Mouse (Mus musculus): ENCODE results near the gene Slc22a7. TPM values are rescaled to one million over a fixed set of nuclear protein-coding genes. Genes with fewer than 3 reads are reported as not detected.

The Slc22a7 gene
- polyA plus RNA-seq, 1 experiment from 2014 or later: not detected

DNA sequence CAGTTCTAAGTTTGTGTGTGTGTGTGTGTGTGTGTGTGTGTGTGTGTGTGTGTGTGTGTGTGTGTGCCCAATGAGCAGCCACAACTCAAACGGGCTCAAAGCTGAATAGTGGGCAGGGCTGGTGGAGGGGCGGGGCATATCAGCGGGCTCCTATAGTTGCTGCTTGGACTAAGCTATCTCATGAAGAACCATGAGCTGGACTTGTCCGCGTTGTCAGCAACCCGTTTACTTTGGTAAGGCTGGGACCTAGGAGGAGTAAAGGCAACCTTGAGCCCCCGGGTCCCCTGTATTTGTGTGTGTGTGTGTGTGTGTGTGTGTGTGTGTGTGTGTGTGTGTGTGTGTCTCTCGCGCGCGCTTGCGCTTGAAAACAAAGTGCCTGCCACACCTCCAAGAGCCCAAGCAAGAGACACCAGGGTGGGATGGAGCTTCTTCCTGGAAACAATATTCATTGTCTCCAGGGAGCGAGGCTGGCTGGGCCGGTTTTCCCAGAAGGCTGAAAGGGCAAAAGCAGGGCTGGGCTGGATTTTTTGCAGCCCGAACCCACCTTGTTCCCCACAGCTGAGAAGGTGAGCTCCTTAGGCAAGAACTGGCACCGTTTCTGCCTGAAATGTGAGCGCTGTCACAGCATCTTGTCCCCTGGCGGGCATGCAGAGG lies 9.4 kb downstream of the Slc22a7 start, which contains the start of gene Crip3:
Crip3 (plus strand) TSS at position 166 of the 654 bp plus-strand sequence.
- 7% methylated on average over 18 of the region's 18 CpGs for WGBS (ENCODE audit: insufficient replicate concordance)
- no peak within 1 kb of the TSS; the same call in 1 of the 2 replicates for H3K4me3 ChIP-seq

GRCm38 (mm10) chr17:46426496-46426895 lies 11.8 kb downstream of the Slc22a7 start:
- Histone ChIP-seq H3K36me3 (no peaks in the 10 kb centered on the region), H3K9ac (no peak overlapping the region), H3K4me1 (no peaks in the 10 kb centered on the region), H3K27ac (no peak overlapping the region), H3K9me3 (replicated peaks) (no peaks in the 10 kb centered on the region), H3K4me3 (no peak overlapping the region), H3K27me3 (replicated peaks) (peaks cover 31% of the 10 kb centered on the region), H3K4me2 (no peak overlapping the region)
- ATAC-seq: no peak

More for the DNA sequence above, 9.4 kb downstream of the Slc22a7 start, which contains the start of gene Crip3:
- no peaks in the 10 kb centered on the region for H3K9me3 ChIP-seq (replicated peaks)
- no peak within 1 kb of the TSS for H3K9ac ChIP-seq
- ATAC-seq: no peak
- peak within 1 kb of the TSS; percentile 48 for H3K4me2 ChIP-seq
- no peaks in the 10 kb centered on the region for H3K36me3 ChIP-seq
- peaks cover 55% of the 10 kb centered on the region for H3K27me3 ChIP-seq (replicated peaks)
- H3K27ac ChIP-seq: no peak within 1 kb of the TSS
- peaks cover 2% of the 10 kb centered on the region; the same call in 1 of the 2 replicates for H3K4me1 ChIP-seq

DNA sequence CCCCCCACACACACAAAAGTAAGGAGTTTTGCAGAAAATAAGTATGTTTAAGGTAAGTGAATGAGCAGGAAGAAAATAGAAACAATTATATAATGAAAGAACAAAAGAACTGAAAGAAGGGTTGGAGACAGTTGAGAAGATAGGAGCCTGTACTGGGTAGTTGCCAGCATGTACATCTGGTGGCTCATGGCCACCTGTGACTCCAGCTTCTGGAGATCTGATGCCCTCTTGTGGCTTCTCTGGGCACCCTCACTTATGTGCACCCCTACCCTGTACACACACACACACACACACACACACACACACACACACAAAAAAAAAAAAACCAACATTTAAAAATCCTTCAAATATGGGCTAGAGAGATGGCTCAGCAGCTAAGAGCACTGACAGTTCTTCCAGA lies 18.5 kb downstream of the Slc22a7 start:
- ATAC-seq: no peak
- H3K9me3 ChIP-seq (replicated peaks): no peaks in the 10 kb centered on the region
- H3K4me2 ChIP-seq: no peak overlapping the region
- 0 out of 2 replicates have a peak, but pooled peaks cover 3% of the 10 kb centered on the region for H3K36me3 ChIP-seq
- no peaks in the 10 kb centered on the region for H3K4me1 ChIP-seq
- no peak overlapping the region for H3K9ac ChIP-seq
- H3K27ac ChIP-seq: no peak overlapping the region
- no peak overlapping the region for H3K4me3 ChIP-seq
- no peaks in the 10 kb centered on the region; the same call in 1 of the 2 replicates for H3K27me3 ChIP-seq (replicated peaks)

- Histone ChIP-seq H3K9me3 (replicated peaks) (no peaks in the 10 kb centered on the region), H3K9ac (no peak overlapping the region), H3K4me3 (no peak overlapping the region), H3K4me1 (no peaks in the 10 kb centered on the region), H3K4me2 (no peak overlapping the region), H3K27me3 (replicated peaks) (no peaks in the 10 kb centered on the region; the same call in 1 of the 2 replicates), H3K36me3 (peaks cover 9% of the 10 kb centered on the region), H3K27ac (no peak overlapping the region)
- 77% methylated on average over 5 of the region's 5 CpGs for WGBS (ENCODE audit: insufficient replicate concordance)
- ATAC-seq: no peak
Observed at GRCm38 (mm10) chr17:46418628-46419027, 19.6 kb downstream of the Slc22a7 start.

- no peak overlapping the region for H3K4me2 ChIP-seq
- no peaks in the 10 kb centered on the region for H3K9me3 ChIP-seq (replicated peaks)
- H3K27ac ChIP-seq: no peak overlapping the region
- no peaks in the 10 kb centered on the region for H3K4me1 ChIP-seq
- whole genome bisulfite sequencing (ENCODE audit: insufficient replicate concordance): 41% methylated on average over 3 of the region's 3 CpGs
- H3K27me3 ChIP-seq (replicated peaks): no peaks in the 10 kb centered on the region
- peaks cover 59% of the 10 kb centered on the region for H3K36me3 ChIP-seq
- no peak for ATAC-seq
- H3K4me3 ChIP-seq: no peak overlapping the region
- H3K9ac ChIP-seq: no peak overlapping the region
Observed at GRCm38 (mm10) chr17:46408478-46408877, 29.8 kb downstream of the Slc22a7 start.

GRCm38 (mm10) chr17:46394631-46395030 lies 43.6 kb downstream of the Slc22a7 start:
- H3K9me3 ChIP-seq (replicated peaks): no peaks in the 10 kb centered on the region
- H3K9ac ChIP-seq: no peak overlapping the region
- WGBS (ENCODE audit: insufficient replicate concordance): 59% methylated on average over 1 of the region's 1 CpGs
- no peak for ATAC-seq
- no peak overlapping the region for H3K4me2 ChIP-seq
- peaks cover 34% of the 10 kb centered on the region for H3K36me3 ChIP-seq
- H3K27me3 ChIP-seq (replicated peaks): no peaks in the 10 kb centered on the region
- H3K27ac ChIP-seq: no peak overlapping the region
- H3K4me1 ChIP-seq: no peaks in the 10 kb centered on the region
- no peak overlapping the region for H3K4me3 ChIP-seq

- WGBS (ENCODE audit: insufficient replicate concordance): 34% methylated on average over 2 of the region's 2 CpGs
- Histone ChIP-seq H3K4me2 (no peak overlapping the region), H3K4me3 (no peak overlapping the region), H3K9me3 (replicated peaks) (no peaks in the 10 kb centered on the region), H3K9ac (no peak overlapping the region), H3K36me3 (peaks cover 29% of the 10 kb centered on the region), H3K27ac (no peak overlapping the region), H3K27me3 (replicated peaks) (no peaks in the 10 kb centered on the region), H3K4me1 (no peaks in the 10 kb centered on the region)
- no peak for ATAC-seq
Observed at GRCm38 (mm10) chr17:46393012-46393411, 45.2 kb downstream of the Slc22a7 start.

DNA sequence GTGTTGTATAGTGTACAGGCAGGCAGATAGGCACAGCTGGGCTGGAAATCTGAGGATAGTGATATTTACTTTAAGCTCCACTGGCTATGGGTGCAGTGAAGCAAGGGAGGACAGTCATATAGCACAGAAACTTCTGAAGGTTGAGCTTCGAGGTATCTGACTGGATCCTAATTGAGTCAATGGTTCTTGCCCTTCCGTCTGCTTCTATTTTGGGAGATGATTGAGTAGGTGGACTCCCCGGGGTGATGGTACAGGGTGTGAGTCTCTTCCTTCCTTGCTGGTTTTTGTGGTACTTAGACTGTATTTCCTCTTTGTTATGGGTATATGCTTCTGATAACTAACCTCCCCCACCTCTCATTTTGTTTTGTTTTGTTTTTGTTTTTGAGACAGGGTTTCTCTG lies 50.1 kb downstream of the Slc22a7 start:
- Histone ChIP-seq H3K36me3 (peaks cover 20% of the 10 kb centered on the region; the same call in 1 of the 2 replicates), H3K9ac (no peak overlapping the region), H3K9me3 (replicated peaks) (no peaks in the 10 kb centered on the region), H3K4me1 (peaks cover 14% of the 10 kb centered on the region), H3K27me3 (replicated peaks) (peaks cover 12% of the 10 kb centered on the region; the same call in 1 of the 2 replicates), H3K4me3 (no peak overlapping the region), H3K4me2 (no peak overlapping the region), H3K27ac (no peak overlapping the region)
- ATAC-seq: no peak
- 31% methylated on average over 3 of the region's 3 CpGs for WGBS (ENCODE audit: insufficient replicate concordance)

- no peak for ATAC-seq
- peak overlapping the region; percentile 85 for H3K4me3 ChIP-seq
- peaks cover 15% of the 10 kb centered on the region; the same call in 1 of the 2 replicates for H3K27me3 ChIP-seq (replicated peaks)
- peak overlapping the region; percentile 93 for H3K9ac ChIP-seq
- no peaks in the 10 kb centered on the region for H3K9me3 ChIP-seq (replicated peaks)
- WGBS (ENCODE audit: insufficient replicate concordance): under 1% methylated on average over 68 of the region's 70 CpGs
- peak overlapping the region; percentile 99 for H3K4me2 ChIP-seq
- peak overlapping the region; percentile 81 for H3K27ac ChIP-seq
- H3K4me1 ChIP-seq: peaks cover 19% of the 10 kb centered on the region
- peaks cover 17% of the 10 kb centered on the region; the same call in 1 of the 2 replicates for H3K36me3 ChIP-seq
Observed at GRCm38 (mm10) chr17:46384061-46384801, 54.0 kb downstream of the Slc22a7 start.

DNA sequence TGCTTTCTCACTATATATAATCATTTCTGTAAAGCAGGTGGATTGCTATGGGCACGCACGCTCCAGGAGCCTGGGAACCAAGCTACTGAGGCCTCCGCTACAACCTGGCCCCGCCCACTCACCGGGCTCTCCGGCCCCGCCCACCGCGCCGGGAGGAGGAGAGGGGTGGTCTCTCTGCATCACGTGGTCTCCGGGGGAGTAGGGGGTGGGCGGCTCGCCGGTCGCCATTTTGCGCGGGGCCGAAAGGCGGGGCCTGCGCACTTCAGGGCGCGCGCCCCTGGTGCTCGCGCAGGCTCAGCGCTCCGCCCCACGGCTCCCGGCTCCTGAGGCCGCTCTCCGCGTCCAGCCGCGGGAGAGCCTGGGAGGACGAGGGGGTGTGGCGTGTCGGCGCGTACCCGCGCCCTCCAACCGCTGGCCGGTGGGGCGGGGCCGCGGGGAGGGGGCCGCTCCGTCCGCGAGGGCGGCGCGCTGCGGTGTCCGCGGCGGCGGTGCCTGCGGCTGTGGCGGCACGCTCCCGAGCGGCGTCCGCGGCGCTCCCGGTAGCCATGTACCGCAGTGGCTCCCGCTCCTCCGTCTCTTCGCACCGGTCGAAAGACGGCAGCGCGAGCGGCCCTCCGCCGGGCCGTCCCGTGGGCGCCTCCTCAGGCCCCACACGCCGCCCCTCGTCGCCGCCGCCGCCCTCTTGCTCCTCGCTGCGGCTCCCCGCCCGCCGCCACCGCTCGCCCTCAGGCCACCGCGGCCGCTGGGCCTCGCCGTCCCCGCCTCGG lies 54.8 kb downstream of the Slc22a7 start, which contains the start of gene Zfp318:
Zfp318 (plus strand) TSS at position 438 of the 767 bp plus-strand sequence.
- no peaks in the 10 kb centered on the region for H3K9me3 ChIP-seq (replicated peaks)
- H3K4me2 ChIP-seq: peak within 1 kb of the TSS; percentile 99
- peak; percentile 99 for ATAC-seq
- H3K9ac ChIP-seq: peak within 1 kb of the TSS; percentile 93
- H3K36me3 ChIP-seq: peaks cover 12% of the 10 kb centered on the region; the same call in 1 of the 2 replicates
- peaks cover 16% of the 10 kb centered on the region; the same call in 1 of the 2 replicates for H3K27me3 ChIP-seq (replicated peaks)
- WGBS (ENCODE audit: insufficient replicate concordance): under 1% methylated on average over 85 of the region's 105 CpGs
- peak within 1 kb of the TSS; percentile 81 for H3K27ac ChIP-seq
- peak within 1 kb of the TSS; percentile 85 for H3K4me3 ChIP-seq
- peaks cover 19% of the 10 kb centered on the region for H3K4me1 ChIP-seq
